Comparison of ENCODE assay signal across 9 mouse cellular contexts in the genomic region with DNA sequence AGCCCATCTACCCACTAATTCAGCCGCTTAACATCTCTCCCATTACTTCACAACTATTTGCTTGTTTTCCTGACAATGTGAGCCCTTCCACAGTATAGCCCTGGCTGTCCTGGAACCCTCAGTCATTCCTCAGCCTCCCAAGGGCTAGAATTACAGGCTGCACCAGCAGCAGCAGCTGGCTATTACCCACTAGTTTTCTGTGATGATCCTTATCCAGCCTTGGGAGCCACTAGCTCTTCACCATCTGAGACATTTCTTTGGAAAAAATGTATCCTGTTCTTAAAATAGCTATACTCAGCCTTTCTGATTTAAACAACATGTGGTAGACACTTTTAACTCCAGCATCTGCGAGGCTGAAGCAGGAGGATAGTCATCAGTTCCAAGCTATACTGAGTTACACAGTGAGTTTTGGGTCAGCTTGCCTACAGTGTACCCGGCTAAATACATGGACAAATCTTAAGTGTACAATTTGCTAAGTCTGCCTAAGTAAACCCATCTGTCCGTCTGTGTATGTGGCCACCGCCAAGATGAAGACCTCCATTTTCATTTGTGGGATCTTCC. TPM values are rescaled to one million over a fixed set of nuclear protein-coding genes. Genes with fewer than 3 reads are reported as not detected.
DNase-seq lines count a peak whose midpoint lies in the region; ATAC-seq and TF ChIP-seq lines count a peak whose summit lies in the region.
"Had no signal": no experiment of that assay in that cellular context is flagged by ENCODE, and none has a peak within 500 bp of the region (broad histone marks: within the 10 kb centered on the region; RNA-seq: fewer than 3 reads in every experiment).

No protein-coding gene starts in this region.

- dilution Hi-C loops in CH12.LX (cut with MboI; ENCODE audit: extremely low pct_ligation_motif_present, extremely low pct_unique_long_range_greater_than_20kb, low sequenced_read_pairs) = no loop called here

- in situ Hi-C loops in CH12.LX (cut with MboI; ENCODE audit: low pct_ligation_motif_present, low pct_unique_long_range_greater_than_20kb, low sequenced_read_pairs) = loop anchor here (5.0 kb wide), 1 partner anchor 40 kb away; no protein-coding TSS in a partner anchor

- TF ChIP-seq RAD21 in CH12.LX (IDR thresholded peaks at IDR 0.05; ENCODE audit: low read depth, low read length) = no peak

- no peak for TF ChIP-seq POLR2A in CH12.LX (IDR thresholded peaks at IDR 0.05; ENCODE audit: low read depth, low read length)

- 58% methylated on average over 5 of the region's 5 CpGs for WGBS in forebrain, embryonic 14.5 days
- WGBS in liver, embryonic 13.5 days (ENCODE audit: insufficient replicate concordance) = 42% methylated on average over 5 of the region's 5 CpGs

- no peak for DNase-seq in gastrocnemius, adult 2 months
- DNase-seq in gastrocnemius, postnatal 25 days = no peak
- DNase-seq in CH12.LX (ENCODE audit: extremely low read depth) = no peak
- DNase-seq in forebrain, embryonic 14.5 days (ENCODE audit: low spot score) = no peak
- no peak for DNase-seq in liver, embryonic 13.5 days
- no peak for DNase-seq in thymus, postnatal 36 days
- no peak for DNase-seq in spleen, postnatal 10 days (ENCODE audit: low spot score in 2 of 2)

- intact Hi-C loops in gastrocnemius, adult 2 months (cut with DNase I) = loop anchor here (2.0 kb wide), 1 partner anchor 42 kb away; the partner anchor contains the start of gene Mtmr3

- H3K27me3 ChIP-seq in CH12.LX (replicated peaks) = peaks cover 14% of the 10 kb centered on the region
- no peaks in the 10 kb centered on the region for H3K27me3 ChIP-seq in forebrain, embryonic 14.5 days (replicated peaks; ENCODE audit: control insufficient read depth, insufficient read depth, low read length)
- H3K27me3 ChIP-seq in liver, embryonic 13.5 days = peaks cover 12% of the 10 kb centered on the region; the same call in 1 of the 2 replicates

- ATAC-seq in forebrain, embryonic 14.5 days = no peak
- 0 out of 2 replicates have a peak, but pooled peaks have one; percentile 10 for ATAC-seq in liver, embryonic 13.5 days (ENCODE audit: low read depth)
- ATAC-seq in CD4-positive, CD25-positive, alpha-beta regulatory T cell, adult 4 months = no peak

- H3K4me2 ChIP-seq in CH12.LX (ENCODE audit: insufficient read depth, low read depth, poor library complexity, severe bottlenecking) = peak overlapping the region; percentile 41
- peak overlapping the region; percentile 63 for H3K4me2 ChIP-seq in forebrain, embryonic 14.5 days (ENCODE audit: low read length)
- peak overlapping the region; percentile 85 for H3K4me2 ChIP-seq in liver, embryonic 13.5 days

- TF ChIP-seq CTCF in gastrocnemius, adult 2 months (IDR thresholded peaks at IDR 0.05) = no peak
- no peak for TF ChIP-seq CTCF in CH12.LX (conservative IDR thresholded peaks at IDR 0.05 in 1 of 2, IDR thresholded peaks at IDR 0.05 in 1 of 2; ENCODE audit: low read depth in 2 of 2, low read length in 2 of 2)

- H3K4me1 ChIP-seq in CH12.LX (ENCODE audit: control insufficient read depth in 1 of 2, insufficient read depth in 2 of 2) = peaks cover 7 to 23% of the 10 kb centered on the region in 2 experiments; a peak in 3 of 4 replicates
- H3K4me1 ChIP-seq in forebrain, embryonic 14.5 days (ENCODE audit: control insufficient read depth, insufficient read depth, low read length) = peaks cover 12% of the 10 kb centered on the region; the same call in 1 of the 2 replicates
- H3K4me1 ChIP-seq in liver, embryonic 13.5 days (replicated peaks) = peaks cover 56% of the 10 kb centered on the region

- H3K79me2 ChIP-seq in CH12.LX (replicated peaks; ENCODE audit: control insufficient read depth, extremely low read depth, insufficient read depth, poor library complexity, severe bottlenecking) = peaks cover 31% of the 10 kb centered on the region

- peak overlapping the region; percentile 80 for H3K4me3 ChIP-seq in gastrocnemius, adult 2 months
- H3K4me3 ChIP-seq in CH12.LX (replicated peaks in 1 of 3; ENCODE audit: low read depth in 2 of 3, low read length in 2 of 3, poor library complexity in 1 of 3) = peak overlapping the region; percentile 3 to 79 (median 51)
- H3K4me3 ChIP-seq in forebrain, embryonic 14.5 days (ENCODE audit: low read depth, low read length) = peak overlapping the region; percentile 81; the same call in 1 of the 2 replicates
- peak overlapping the region; percentile 77 for H3K4me3 ChIP-seq in liver, embryonic 13.5 days (replicated peaks)

- TF ChIP-seq EP300 in CH12.LX (IDR thresholded peaks at IDR 0.05; ENCODE audit: low read length) = no peak

- peak overlapping the region; percentile 91 for H3K27ac ChIP-seq in gastrocnemius, adult 2 months
- H3K27ac ChIP-seq in CH12.LX (ENCODE audit: insufficient read depth, low read depth) = no peak overlapping the region
- no peak overlapping the region for H3K27ac ChIP-seq in forebrain, embryonic 14.5 days (ENCODE audit: low read depth, low read length)
- peak overlapping the region; percentile 85 for H3K27ac ChIP-seq in liver, embryonic 13.5 days

- H3K9me3 ChIP-seq in CH12.LX (replicated peaks; ENCODE audit: low read length) = no peaks in the 10 kb centered on the region
- H3K9me3 ChIP-seq in forebrain, embryonic 14.5 days (replicated peaks; ENCODE audit: control insufficient read depth, low read length) = no peaks in the 10 kb centered on the region
- no peaks in the 10 kb centered on the region for H3K9me3 ChIP-seq in liver, embryonic 13.5 days (replicated peaks)

- 0 out of 2 replicates have a peak overlapping the region, but pooled peaks have one; percentile 5 for H3K9ac ChIP-seq in CH12.LX (ENCODE audit: insufficient read depth, low read depth)
- no peak overlapping the region for H3K9ac ChIP-seq in forebrain, embryonic 14.5 days (ENCODE audit: low read length)
- H3K9ac ChIP-seq in liver, embryonic 13.5 days = no peak overlapping the region

- H3K36me3 ChIP-seq in CH12.LX (replicated peaks in 1 of 2; ENCODE audit: control insufficient read depth in 1 of 2, insufficient read depth in 1 of 2, low read length in 1 of 2) = peaks cover 8 to 25% of the 10 kb centered on the region in 2 experiments
- H3K36me3 ChIP-seq in forebrain, embryonic 14.5 days (ENCODE audit: control insufficient read depth, insufficient read depth, low read length) = peaks cover 6% of the 10 kb centered on the region; the same call in 1 of the 2 replicates
- H3K36me3 ChIP-seq in liver, embryonic 13.5 days = peaks cover 15% of the 10 kb centered on the region

TF ChIP-seq in CH12.LX, 34 proteins besides CTCF, POLR2A, EP300 and RAD21:
- no peak for TF ChIP-seq MAX (IDR thresholded peaks at IDR 0.05; ENCODE audit: low read length)
- TF ChIP-seq MAFK (IDR thresholded peaks at IDR 0.05; ENCODE audit: insufficient replicate concordance, low read length) = 0 out of 2 replicates have a peak, but pooled peaks have one; percentile 7
- no peak for TF ChIP-seq GABPA (IDR thresholded peaks at IDR 0.05; ENCODE audit: insufficient replicate concordance, low read depth, low read length)
- TF ChIP-seq USF1 (IDR thresholded peaks at IDR 0.05; ENCODE audit: low read depth, low read length) = no peak
- TF ChIP-seq PAX5 (IDR thresholded peaks at IDR 0.05; ENCODE audit: low read length) = no peak
- no peak for TF ChIP-seq MEF2A (IDR thresholded peaks at IDR 0.05; ENCODE audit: borderline replicate concordance, low read depth, low read length)
- TF ChIP-seq CHD2 (IDR thresholded peaks at IDR 0.05; ENCODE audit: low read length) = no peak
- TF ChIP-seq KAT2A (IDR thresholded peaks at IDR 0.05; ENCODE audit: insufficient replicate concordance, low read length) = no peak

RNA-seq across cellular contexts. Expression of gene Ascc2, which starts 0.7 kb away (rescaled TPM):
- total RNA-seq in gastrocnemius, adult 2 months (2021) = 10 to 100 TPM; 14.4 to 16.7 TPM
- total RNA-seq in gastrocnemius, postnatal 25 days (2021) = 10 to 100 TPM; 14.2 to 14.7 TPM
- total RNA-seq in CH12.LX (2012; rRNA removed) = 34.6 and 37.2 TPM in 2 replicates
- total RNA-seq in CH12.LX (2014; rRNA removed) = 25.1 and 26.0 TPM in 2 replicates
- 50.4 and 52.9 TPM in 2 replicates for polyA plus RNA-seq in CH12.LX (2012; ENCODE audit: insufficient read length, low read depth)
- polyA plus RNA-seq in forebrain, embryonic 14.5 days (2014; fragmentation: Nextera tagmentation; extraction: Ambion mirVana) = 17.1 and 21.0 TPM in 2 replicates
- polyA plus RNA-seq in liver, embryonic 13.5 days (2015; fragmentation: Nextera tagmentation; extraction: Ambion mirVana) = 18.9 and 23.9 TPM in 2 replicates
- 10 to 100 TPM; 30.6 to 51.0 TPM for polyA plus RNA-seq in CD4-positive, CD25-positive, alpha-beta regulatory T cell, adult 4 months (2017; shearing (Covaris generic))

RNA-seq across cellular contexts. Expression of gene Gm11032, which starts 17.0 kb away (rescaled TPM):
- not detected for total RNA-seq in gastrocnemius, adult 2 months (2021)
- not detected for total RNA-seq in gastrocnemius, postnatal 25 days (2021)
- total RNA-seq in CH12.LX (2012; rRNA removed) (not detected in 2 replicates), CH12.LX (2014; rRNA removed) (not detected in 2 replicates)
- not detected in 2 replicates for polyA plus RNA-seq in CH12.LX (2012; ENCODE audit: insufficient read length, low read depth)
- not detected in 2 replicates for polyA plus RNA-seq in forebrain, embryonic 14.5 days (2014; fragmentation: Nextera tagmentation; extraction: Ambion mirVana)
- polyA plus RNA-seq in liver, embryonic 13.5 days (2015; fragmentation: Nextera tagmentation; extraction: Ambion mirVana) = not detected in 2 replicates
- polyA plus RNA-seq in CD4-positive, CD25-positive, alpha-beta regulatory T cell, adult 4 months (2017; shearing (Covaris generic)) = not detected
- polyA plus RNA-seq: C2C12 had no signal

RNA-seq across cellular contexts. Expression of gene Mtmr3, which starts 42.2 kb away (rescaled TPM):
- 10 to 100 TPM; 48.1 to 49.5 TPM for total RNA-seq in gastrocnemius, adult 2 months (2021)
- total RNA-seq in gastrocnemius, postnatal 25 days (2021) = 10 to 100 TPM; 36.5 to 41.4 TPM
- 46.3 and 53.8 TPM in 2 replicates for total RNA-seq in CH12.LX (2012; rRNA removed)
- 31.7 and 32.6 TPM in 2 replicates for total RNA-seq in CH12.LX (2014; rRNA removed)
- polyA plus RNA-seq in CH12.LX (2012; ENCODE audit: insufficient read length, low read depth) = 30.3 and 32.5 TPM in 2 replicates
- 26.1 and 35.1 TPM in 2 replicates for polyA plus RNA-seq in forebrain, embryonic 14.5 days (2014; fragmentation: Nextera tagmentation; extraction: Ambion mirVana)
- 24.0 and 28.1 TPM in 2 replicates for polyA plus RNA-seq in liver, embryonic 13.5 days (2015; fragmentation: Nextera tagmentation; extraction: Ambion mirVana)
- polyA plus RNA-seq in CD4-positive, CD25-positive, alpha-beta regulatory T cell, adult 4 months (2017; shearing (Covaris generic)) = 10 to 100 TPM; 34.7 to 42.2 TPM

Comparison
In these comparisons a context has a peak if more than half of its experiments do, and no peak if none do; other contexts are left out.
1. H3K27ac ChIP-seq: peak in gastrocnemius, adult 2 months (single experiment) and liver, embryonic 13.5 days (single experiment); none in CH12.LX (single experiment) and forebrain, embryonic 14.5 days (single experiment).
2. Peak in every context shown above with its lines, with median percentiles within 50 percentile points of each other: H3K4me3 ChIP-seq and H3K4me2 ChIP-seq.